Mouse (Mus musculus): ENCODE measurements around the gene Tet3.

The Tet3 gene

DNA sequence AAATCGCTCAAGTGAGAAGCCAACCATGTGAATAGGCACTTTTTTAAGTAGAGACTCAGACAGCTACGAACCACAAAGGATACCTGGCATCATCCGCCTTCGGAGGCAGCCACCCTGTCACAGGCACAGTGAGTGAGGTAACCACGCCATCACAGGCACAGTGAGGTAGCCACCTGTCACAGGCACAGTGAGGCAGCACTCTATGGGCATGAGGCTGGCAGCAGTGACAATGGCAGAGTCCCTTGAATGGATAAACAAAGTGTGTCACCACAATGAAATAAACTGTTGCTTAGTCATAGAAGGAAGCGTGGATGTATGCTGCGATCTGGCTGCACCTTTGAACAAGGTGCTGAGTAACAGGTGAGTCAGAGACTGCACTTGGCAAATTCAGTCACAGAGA lies 19.7 kb upstream of the Tet3 start:
- DNase-seq (ENCODE audit: low read depth, low spot score), result no peak

- no peak for DNase-seq (ENCODE audit: low read depth, low spot score)
These were observed 19.3 kb upstream of the Tet3 start for GRCm38 (mm10) chr6:83478217-83478616.

DNA sequence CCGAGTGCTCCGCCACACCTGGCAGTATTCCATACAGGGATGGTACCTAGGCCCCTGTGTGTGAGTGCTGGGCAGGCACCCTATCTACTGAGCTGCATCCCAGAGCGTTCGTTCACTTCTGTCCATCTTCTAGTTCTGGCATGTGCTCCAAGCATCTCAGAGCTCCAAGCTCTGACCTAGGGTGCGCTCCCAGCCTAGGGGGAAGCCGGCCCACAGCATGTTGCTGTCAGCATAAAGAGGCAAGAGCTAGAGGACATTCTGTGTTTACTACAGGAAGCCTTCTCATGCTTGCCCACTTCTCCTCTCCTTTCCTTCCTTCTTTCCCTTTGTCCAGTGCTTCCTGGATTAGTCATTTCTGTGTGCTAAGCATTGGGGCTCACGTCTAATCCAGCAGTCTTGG lies 16.5 kb upstream of the Tet3 start:
- no peak for DNase-seq (ENCODE audit: low read depth, low spot score)

GRCm38 (mm10) chr6:83473240-83473639 lies 14.4 kb upstream of the Tet3 start:
- DNase-seq (ENCODE audit: low read depth, low spot score), result no peak

DNA sequence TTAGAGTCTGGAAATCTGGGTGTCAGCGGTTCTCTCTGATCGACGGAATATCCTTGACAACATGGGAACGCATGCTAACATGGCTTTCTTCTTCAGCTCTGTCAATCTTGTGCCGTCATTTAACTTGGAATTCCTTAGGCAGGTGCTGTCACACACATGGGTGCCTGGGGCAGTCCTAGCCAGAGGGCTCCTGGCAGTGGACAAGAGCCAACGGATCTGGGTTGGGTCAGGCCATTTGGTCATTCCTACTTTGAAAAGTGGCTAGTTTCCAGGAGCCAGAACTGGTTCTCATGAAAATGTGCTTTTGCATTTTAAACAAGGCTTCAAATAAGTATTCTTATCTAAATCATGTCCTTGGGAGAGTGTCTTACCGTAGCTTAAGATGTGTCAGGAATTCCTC lies 12.9 kb upstream of the Tet3 start:
- no peak for DNase-seq (ENCODE audit: low read depth, low spot score)

GRCm38 (mm10) chr6:83464011-83464410 lies 5.1 kb upstream of the Tet3 start:
- no peak for DNase-seq (ENCODE audit: low read depth, low spot score)

- DNase-seq (ENCODE audit: low read depth, low spot score), result no peak
These were observed 1.7 kb downstream of the Tet3 start for GRCm38 (mm10) chr6:83456984-83457810.

DNA sequence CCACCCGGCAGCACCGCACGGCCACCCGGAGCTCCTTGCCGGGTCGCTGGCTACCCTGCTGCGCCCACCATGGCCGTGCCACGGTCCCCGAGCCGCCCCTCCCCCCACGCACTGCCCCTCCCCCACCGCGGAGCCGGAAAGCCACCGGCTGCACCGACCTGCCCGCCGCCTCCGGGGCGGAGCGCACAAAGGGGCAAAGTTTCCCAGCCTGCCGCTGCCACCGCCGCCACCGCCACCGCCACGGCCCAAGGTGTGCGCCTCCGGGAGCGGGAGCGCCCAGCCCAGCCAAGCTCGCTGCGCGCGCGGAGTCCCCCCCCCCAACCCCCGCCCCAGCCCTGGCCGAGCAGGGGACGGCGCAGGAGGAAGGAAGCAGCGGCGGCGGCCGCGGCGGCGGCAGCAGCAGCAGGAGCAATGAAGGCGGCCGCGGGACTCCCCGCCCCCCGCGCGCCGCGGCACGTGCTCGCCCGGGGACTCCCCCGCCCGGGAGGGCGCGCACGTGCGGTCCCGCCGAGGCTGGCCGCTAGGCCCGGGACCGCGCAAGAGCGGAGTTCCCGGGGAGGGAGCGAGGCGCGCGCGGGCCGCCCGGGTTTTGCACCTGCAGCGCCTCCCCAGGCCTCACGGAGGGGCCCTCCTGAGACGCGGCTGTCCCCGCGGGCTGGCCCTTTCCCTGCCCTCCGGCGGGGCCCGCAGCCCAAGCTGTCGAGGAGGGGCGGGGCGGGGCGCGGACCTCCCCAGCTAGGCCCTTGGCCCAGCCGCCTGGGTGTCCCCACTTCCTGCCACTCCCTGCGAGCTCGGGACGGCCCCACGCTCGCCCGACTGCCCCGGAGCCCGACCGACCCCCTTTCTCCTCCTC lies 2.5 kb downstream of the Tet3 start:
- no peak for DNase-seq (ENCODE audit: low read depth, low spot score)

DNA sequence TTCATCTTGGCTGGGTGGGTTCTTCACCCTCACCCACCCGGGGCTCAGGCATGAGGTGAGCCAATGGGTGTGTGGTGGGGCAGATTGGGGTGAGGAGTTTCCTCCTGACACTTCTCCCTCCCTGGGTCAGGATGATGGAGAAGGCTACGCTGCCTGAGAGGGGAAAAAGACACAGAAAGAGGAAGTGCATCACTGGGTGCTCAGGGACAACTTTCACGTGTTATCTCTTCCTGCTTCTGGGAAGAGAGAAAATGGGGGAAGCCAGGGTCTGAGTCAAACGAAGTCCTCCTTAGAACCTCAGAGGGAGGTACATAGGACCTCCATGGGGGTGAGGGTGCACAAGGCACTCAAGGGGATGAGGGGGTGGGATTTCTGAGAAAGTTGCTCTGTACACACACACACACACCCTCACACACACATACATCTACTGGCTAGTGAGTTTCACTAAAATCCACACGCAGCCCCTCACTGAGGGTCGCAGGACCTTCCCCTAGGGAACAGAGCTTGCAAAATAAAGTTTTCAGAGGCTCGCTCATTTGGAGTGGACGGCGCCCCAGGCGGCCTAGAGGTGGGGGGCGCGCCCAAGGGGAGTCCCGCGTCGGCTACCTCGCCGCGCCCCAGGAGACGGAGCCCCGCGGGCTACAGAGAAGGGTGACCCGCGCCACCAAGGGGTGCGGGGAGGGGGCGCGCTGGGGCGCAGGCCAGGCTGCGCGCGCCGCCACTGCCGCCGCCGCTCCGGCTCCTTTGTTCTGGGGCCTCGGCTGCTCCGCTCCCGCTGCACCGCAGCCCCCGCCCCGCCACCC lies 3.4 kb downstream of the Tet3 start:
- no peak for DNase-seq (ENCODE audit: low read depth, low spot score)

DNA sequence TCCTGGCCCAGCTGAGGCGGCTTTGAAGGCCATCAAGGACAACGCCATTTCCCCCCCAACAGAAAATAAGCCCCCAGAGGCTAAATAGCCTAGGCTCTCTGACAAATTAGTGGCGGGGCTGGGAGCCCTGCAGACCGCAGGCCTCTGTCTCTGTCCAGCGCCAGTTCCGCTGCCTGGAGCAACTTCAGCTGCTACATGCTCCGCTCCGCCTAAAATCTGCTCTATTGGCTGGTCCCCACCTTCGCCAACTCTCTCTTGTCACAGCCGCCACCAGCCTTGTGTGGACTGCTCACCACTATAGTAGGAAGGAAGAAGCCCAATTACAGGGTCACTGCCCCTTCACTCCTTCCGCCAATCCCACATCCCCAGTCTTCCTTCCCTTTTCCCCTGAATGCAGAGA lies 5.2 kb downstream of the Tet3 start:
- DNase-seq (ENCODE audit: low read depth, low spot score), result no peak

- DNase-seq (ENCODE audit: low read depth, low spot score), result no peak
These were observed 8.2 kb downstream of the Tet3 start for GRCm38 (mm10) chr6:83450451-83451303.

DNA sequence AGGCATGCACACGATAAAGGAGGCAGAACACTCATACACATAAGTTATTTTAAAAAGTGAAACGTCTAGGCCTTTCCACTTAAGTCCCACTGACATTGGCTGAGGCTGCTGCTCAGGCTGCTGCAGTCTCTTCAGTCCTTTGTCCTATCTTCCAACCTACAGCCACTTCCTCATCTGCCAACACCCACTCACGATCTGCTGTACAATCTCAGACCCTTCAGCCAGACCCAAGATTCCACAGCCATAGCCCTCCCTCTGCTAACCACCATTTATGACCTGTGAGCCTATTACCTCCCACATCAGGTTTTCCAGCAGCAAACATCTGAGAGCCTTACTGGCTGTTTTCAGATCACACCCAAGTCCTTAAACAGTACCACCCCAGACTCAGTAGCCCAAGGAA lies 9.4 kb downstream of the Tet3 start:
- DNase-seq (ENCODE audit: low read depth, low spot score), result no peak

- DNase-seq (ENCODE audit: low read depth, low spot score), result no peak
These were observed 10.0 kb downstream of the Tet3 start for GRCm38 (mm10) chr6:83448911-83449310.

GRCm38 (mm10) chr6:83447031-83447430 lies 11.9 kb downstream of the Tet3 start:
- DNase-seq (ENCODE audit: low read depth, low spot score), result no peak

GRCm38 (mm10) chr6:83445796-83446195 lies 13.1 kb downstream of the Tet3 start:
- no peak for DNase-seq (ENCODE audit: low read depth, low spot score)

GRCm38 (mm10) chr6:83443441-83444340 lies 15.2 kb downstream of the Tet3 start:
- DNase-seq (ENCODE audit: low read depth, low spot score), result no peak

DNA sequence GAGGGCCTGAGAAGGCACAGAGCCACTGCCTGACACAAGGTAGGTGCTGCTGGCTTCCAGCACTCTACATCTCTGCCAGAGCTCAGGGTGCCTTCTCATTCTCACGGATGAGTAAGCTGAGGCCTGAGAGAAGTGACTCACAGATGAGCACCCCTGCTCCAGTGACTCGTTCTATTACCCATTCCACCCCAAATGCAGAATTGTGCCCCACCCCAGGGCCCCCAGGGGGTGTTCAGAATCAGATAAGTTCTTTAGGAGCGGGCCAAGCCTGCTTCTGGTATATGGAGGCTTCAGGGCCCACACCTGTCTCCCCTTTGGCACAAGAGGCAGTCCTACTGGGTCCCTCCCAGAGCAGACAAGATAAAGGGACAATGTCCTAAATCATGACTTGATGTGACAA lies 16.2 kb downstream of the Tet3 start:
- DNase-seq (ENCODE audit: low read depth, low spot score), result no peak

DNA sequence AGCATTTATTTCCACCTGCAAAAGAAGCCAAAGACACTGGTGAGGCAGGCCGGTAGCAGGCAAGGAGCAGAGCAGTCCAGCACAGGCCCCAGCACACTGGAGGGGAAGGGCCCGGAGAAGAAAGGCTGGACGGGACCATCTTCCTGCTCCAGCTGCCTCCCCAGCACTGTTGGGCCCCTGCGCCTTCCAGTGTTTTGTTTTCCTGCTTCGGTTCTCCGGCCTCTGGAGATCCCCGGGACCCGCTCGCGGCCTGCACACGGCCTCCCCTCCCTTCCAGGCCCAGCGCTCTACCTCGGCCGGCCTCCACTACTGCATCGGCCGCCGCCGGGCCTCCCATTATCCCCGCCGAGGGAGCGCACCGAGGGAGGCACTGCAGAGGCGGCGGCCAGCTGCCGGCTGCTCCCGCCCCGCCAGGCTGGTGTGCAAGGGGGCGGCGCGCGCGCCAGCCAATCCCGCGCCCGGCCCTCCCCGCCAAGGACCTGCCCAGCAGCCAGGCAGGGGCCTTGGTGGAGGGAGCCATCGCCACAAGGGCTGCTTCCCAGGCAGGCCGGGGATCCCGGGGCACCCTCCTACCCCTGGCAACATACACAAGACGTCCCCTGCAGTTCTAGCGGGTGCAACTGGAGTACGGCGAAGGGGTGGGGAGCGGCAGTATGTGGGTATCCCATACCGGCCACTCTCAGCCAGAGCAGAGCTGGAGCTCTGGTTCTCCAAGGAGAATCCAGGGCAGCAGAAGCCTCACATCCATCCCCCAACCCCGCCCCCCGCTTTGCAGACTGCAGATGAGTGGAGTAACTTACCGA lies 17.4 kb downstream of the Tet3 start:
- peak; percentile 69 for DNase-seq (ENCODE audit: low read depth, low spot score)

All from retina, adult 2 months (tissue).